Mouse (Mus musculus) heart, postnatal 25 days (tissue): ENCODE measurements around the gene Pde3b. TPM values are rescaled to one million over a fixed set of nuclear protein-coding genes. Genes with fewer than 3 reads are reported as not detected.
"Not testable (repeated sequence)": the region's sequence is repeated elsewhere in the genome, so short reads cannot be mapped to it uniquely, and the experiment has no call there.

Experiments
- DNase-seq: peaks from one replicate; pipeline ENCODE4 v3.0.0; 2022; ENCODE audit warnings: low spot score
- intact Hi-C: fragments of 180-260 bp; cut with DNase I; formaldehyde crosslinking; loops from one replicate; pipeline ENCODE4 v1.15.1; 2025
- total RNA-seq, 2 experiments: library from RNA; stranded (reverse); gene quantifications; 2 replicates each; pipeline ENCODE4 v1.2.3; 2021

Pde3b gene
- 1 to 10 TPM; 3.9 to 4.1 TPM for total RNA-seq

GRCm38 (mm10) chr7:114414421-114415335 lies at the start of gene Pde3b:
Pde3b (plus strand) TSS chr7:114415281.
- DNase-seq: peak; percentile 41
- intact Hi-C loops: loop anchor here (5.0 kb wide), 3 partner anchors 78 to 137 kb away; partner anchors contain the start of gene Psma1

- DNase-seq: no peak
- intact Hi-C loops: no loop called here
Measured at GRCm38 (mm10) chr7:114402130-114402529, 13.0 kb upstream of the Pde3b start.

- intact Hi-C loops: loop anchor here (5.0 kb wide), 3 partner anchors 77 to 138 kb away; partner anchors contain the start of gene Psma1
- DNase-seq: no peak
Measured at GRCm38 (mm10) chr7:114415336-114416020, 397 bp downstream of the Pde3b start.

- DNase-seq: peak; percentile 5
- intact Hi-C loops: loop anchor here (5.0 kb wide), 3 partner anchors 76 to 139 kb away; partner anchors contain the start of gene Psma1
Measured at GRCm38 (mm10) chr7:114416021-114416845, 1.2 kb downstream of the Pde3b start.

GRCm38 (mm10) chr7:114419331-114419730 lies 4.2 kb downstream of the Pde3b start:
- intact Hi-C loops: loop anchor here (5.0 kb wide), 3 partner anchors 73 to 142 kb away; partner anchors contain the start of gene Psma1
- not testable (repeated sequence) for DNase-seq

- no peak for DNase-seq
Measured at GRCm38 (mm10) chr7:114420918-114421317, 5.8 kb downstream of the Pde3b start.

GRCm38 (mm10) chr7:114422224-114422623 lies 7.1 kb downstream of the Pde3b start:
- no peak for DNase-seq
- intact Hi-C loops: no loop called here

More at GRCm38 (mm10) chr7:114420918-114421317, 5.8 kb downstream of the Pde3b start:
- intact Hi-C loops: no loop called here

GRCm38 (mm10) chr7:114429768-114430167 lies 14.7 kb downstream of the Pde3b start:
- no peak for DNase-seq
- intact Hi-C loops: no loop called here

GRCm38 (mm10) chr7:114431966-114432365 lies 16.9 kb downstream of the Pde3b start:
- DNase-seq: no peak
- intact Hi-C loops: no loop called here

GRCm38 (mm10) chr7:114439726-114440125 lies 24.6 kb downstream of the Pde3b start:
- no peak for DNase-seq
- intact Hi-C loops: no loop called here

- intact Hi-C loops: no loop called here
Measured at GRCm38 (mm10) chr7:114440494-114440893, 25.4 kb downstream of the Pde3b start.

GRCm38 (mm10) chr7:114452876-114453275 lies 37.8 kb downstream of the Pde3b start:
- DNase-seq: no peak
- intact Hi-C loops: no loop called here

More at GRCm38 (mm10) chr7:114440494-114440893, 25.4 kb downstream of the Pde3b start:
- DNase-seq: no peak

GRCm38 (mm10) chr7:114453300-114453990 lies 38.4 kb downstream of the Pde3b start:
- intact Hi-C loops: no loop called here
- no peak for DNase-seq

- DNase-seq: no peak
- intact Hi-C loops: no loop called here
Measured at GRCm38 (mm10) chr7:114454858-114455257, 39.8 kb downstream of the Pde3b start.

- DNase-seq: no peak
- intact Hi-C loops: no loop called here
Measured at GRCm38 (mm10) chr7:114456904-114457303, 41.8 kb downstream of the Pde3b start.

GRCm38 (mm10) chr7:114459909-114460308 lies 44.8 kb downstream of the Pde3b start:
- intact Hi-C loops: no loop called here
- DNase-seq: no peak

GRCm38 (mm10) chr7:114461727-114462126 lies 46.6 kb downstream of the Pde3b start:
- intact Hi-C loops: no loop called here
- no peak for DNase-seq

GRCm38 (mm10) chr7:114466358-114466757 lies 51.3 kb downstream of the Pde3b start:
- intact Hi-C loops: no loop called here
- no peak for DNase-seq

- intact Hi-C loops: no loop called here
- no peak for DNase-seq
Measured at GRCm38 (mm10) chr7:114472471-114472870, 57.4 kb downstream of the Pde3b start.
